Mouse (Mus musculus) kidney, postnatal 0 days (tissue): ENCODE data around the gene Yars. TPM values are rescaled to one million over a fixed set of nuclear protein-coding genes. Genes with fewer than 3 reads are reported as not detected.
A peak's percentile ranks its signal among the peaks of the same experiment; 100 is the strongest.

Source experiments
- ATAC-seq: fragments of 200-750 bp; cut with Nextera tagmentation; replicated peaks from 2 replicates; pipeline ENCODE4 v1.8.0; 2017; ENCODE audit warnings: low read depth, moderate number of reproducible peaks, moderate TSS enrichment, moderate library complexity; ENCODE audit not compliant: low FRiP score
- DNase-seq: peaks from one replicate; pipeline ENCODE4 v3.0.0-alpha.2; 2016; ENCODE audit warnings: low spot score
- H3K27ac ChIP-seq: fragments of 300-500 bp; sonication (generic); 2 replicates; pipeline ENCODE4 v1.5.1; 2014; ENCODE audit warnings: mild to moderate bottlenecking
- H3K27me3 ChIP-seq: fragments of 300-500 bp; sonication (generic); 2 replicates; pipeline ENCODE4 v1.6.1; 2014; ENCODE audit warnings: low read length, mixed read lengths; ENCODE audit not compliant: insufficient read depth
- H3K36me3 ChIP-seq: fragments of 300-500 bp; sonication (generic); 2 replicates; pipeline ENCODE4 v1.6.1; 2014; ENCODE audit warnings: low read length, mixed read lengths; ENCODE audit not compliant: insufficient read depth
- H3K4me1 ChIP-seq: fragments of 300-500 bp; sonication (generic); replicated peaks from 2 replicates; pipeline ENCODE4 v1.6.1; 2014; ENCODE audit warnings: antibody characterized with exemption, low read length, mixed read lengths; ENCODE audit not compliant: insufficient read depth
- H3K4me2 ChIP-seq: fragments of 300-500 bp; sonication (generic); 2 replicates; pipeline ENCODE4 v1.6.1; 2014; ENCODE audit warnings: mild to moderate bottlenecking, low read length, moderate library complexity, mixed read lengths
- H3K4me3 ChIP-seq: fragments of 300-500 bp; sonication (generic); replicated peaks from 2 replicates; pipeline ENCODE4 v1.5.1; 2014; ENCODE audit warnings: low read depth, low read length
- H3K9ac ChIP-seq: fragments of 300-500 bp; sonication (generic); 2 replicates; pipeline ENCODE4 v1.6.1; 2014; ENCODE audit warnings: low read depth, low read length
- H3K9me3 ChIP-seq: fragments of 300-500 bp; sonication (generic); replicated peaks from 2 replicates; pipeline ENCODE4 v1.6.1; 2016; ENCODE audit warnings: low read length, inconsistent platforms, mixed read lengths
- CTCF ChIP-seq: IDR thresholded peaks from 2 replicates; pipeline ENCODE4 v1.5.1; 2016; ENCODE audit warnings: antibody characterized with exemption, low read depth, mild to moderate bottlenecking, moderate library complexity
- WGBS: fragments of 180-500 bp; shearing (Covaris S2); extraction: QIAGEN DNeasy Blood & Tissue Kit; methylation state at CpG from one replicate; pipeline ENCODE4 v1.1.7; 2014; 5-methylcytosine and 5-hydroxymethylcytosine counted together
- polyA plus RNA-seq: library from polyadenylated mRNA; unstranded; fragments of >200 nt; fragmentation: Nextera tagmentation; extraction: Ambion mirVana; gene quantifications from 2 replicates; pipeline ENCODE4 v1.2.1, GENCODE M21; 2015

Yars gene
- polyA plus RNA-seq, 1 experiment from 2014 or later: 48.9 TPM

- no peak for TF ChIP-seq CTCF
- H3K36me3 ChIP-seq: peaks cover 67% of the 10 kb centered on the region
- WGBS: 90% methylated on average over 10 of the region's 10 CpGs
- H3K4me1 ChIP-seq: no peaks in the 10 kb centered on the region; the same call in 1 of the 2 replicates
- no peaks in the 10 kb centered on the region for H3K9me3 ChIP-seq
- no peak overlapping the region for H3K27ac ChIP-seq
- no peak overlapping the region for H3K4me3 ChIP-seq
- H3K4me2 ChIP-seq: no peak overlapping the region
- ATAC-seq (no peak), DNase-seq (no peak)
- no peak overlapping the region for H3K9ac ChIP-seq
- H3K27me3 ChIP-seq: no peaks in the 10 kb centered on the region
Observed at GRCm38 (mm10) chr4:129219198-129219597, 29.6 kb downstream of the Yars start.

GRCm38 (mm10) chr4:129220376-129221089 lies 31.0 kb downstream of the Yars start:
- WGBS: 67% methylated on average over 7 of the region's 7 CpGs
- TF ChIP-seq CTCF: no peak
- no peak for ATAC-seq

DNA sequence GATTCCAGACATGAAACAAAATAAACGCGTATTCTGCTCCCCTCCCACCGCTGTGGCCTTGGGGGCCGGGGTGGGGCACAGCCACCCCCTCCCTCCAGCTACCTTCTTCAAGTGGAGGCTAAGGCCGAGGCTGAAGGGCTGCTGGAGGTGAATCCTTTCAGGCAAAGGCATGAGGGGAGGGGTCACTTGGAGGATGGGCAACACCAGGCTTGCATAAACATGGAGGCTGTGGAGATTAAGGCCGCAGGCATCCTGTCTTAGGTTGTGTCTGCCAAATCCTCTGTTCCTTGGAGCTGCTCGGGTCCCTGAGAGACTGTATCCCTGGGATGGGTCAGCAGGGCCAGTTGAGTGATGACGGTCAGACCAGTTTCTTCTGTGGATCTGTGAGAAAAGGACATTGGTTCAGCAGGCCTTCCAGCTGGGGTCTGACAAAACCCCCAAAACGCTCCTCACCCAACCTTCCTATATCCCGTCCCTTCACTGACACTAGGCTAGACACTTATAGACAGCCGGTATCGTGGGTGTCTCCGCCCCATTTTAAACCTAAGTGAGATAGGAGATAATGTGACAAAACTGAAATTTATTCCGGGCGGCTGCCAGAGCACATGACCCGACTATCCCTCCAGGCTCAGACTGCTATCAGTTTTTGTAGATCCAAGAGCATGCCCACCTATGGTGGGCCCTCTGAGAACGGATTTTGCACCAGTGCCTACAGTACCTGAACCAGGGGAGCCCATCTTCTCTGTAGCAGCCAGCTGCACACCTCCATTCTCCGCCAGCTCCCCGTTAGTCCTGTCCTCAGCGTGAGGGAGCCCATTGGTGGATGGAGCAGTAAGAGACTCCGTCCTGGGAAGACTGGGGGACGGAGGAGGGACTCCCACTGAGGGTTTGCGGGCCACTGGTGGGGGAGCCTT lies 31.8 kb downstream of the Yars start:
- peaks cover 56% of the 10 kb centered on the region for H3K36me3 ChIP-seq
- no peak for TF ChIP-seq CTCF

More at GRCm38 (mm10) chr4:129220376-129221089, 31.0 kb downstream of the Yars start:
- Histone ChIP-seq H3K9me3 (no peaks in the 10 kb centered on the region), H3K27me3 (no peaks in the 10 kb centered on the region), H3K36me3 (peaks cover 59% of the 10 kb centered on the region), H3K4me2 (no peak overlapping the region), H3K27ac (no peak overlapping the region), H3K4me3 (no peak overlapping the region), H3K9ac (no peak overlapping the region), H3K4me1 (no peaks in the 10 kb centered on the region; the same call in 1 of the 2 replicates)
- DNase-seq: no peak

DNA sequence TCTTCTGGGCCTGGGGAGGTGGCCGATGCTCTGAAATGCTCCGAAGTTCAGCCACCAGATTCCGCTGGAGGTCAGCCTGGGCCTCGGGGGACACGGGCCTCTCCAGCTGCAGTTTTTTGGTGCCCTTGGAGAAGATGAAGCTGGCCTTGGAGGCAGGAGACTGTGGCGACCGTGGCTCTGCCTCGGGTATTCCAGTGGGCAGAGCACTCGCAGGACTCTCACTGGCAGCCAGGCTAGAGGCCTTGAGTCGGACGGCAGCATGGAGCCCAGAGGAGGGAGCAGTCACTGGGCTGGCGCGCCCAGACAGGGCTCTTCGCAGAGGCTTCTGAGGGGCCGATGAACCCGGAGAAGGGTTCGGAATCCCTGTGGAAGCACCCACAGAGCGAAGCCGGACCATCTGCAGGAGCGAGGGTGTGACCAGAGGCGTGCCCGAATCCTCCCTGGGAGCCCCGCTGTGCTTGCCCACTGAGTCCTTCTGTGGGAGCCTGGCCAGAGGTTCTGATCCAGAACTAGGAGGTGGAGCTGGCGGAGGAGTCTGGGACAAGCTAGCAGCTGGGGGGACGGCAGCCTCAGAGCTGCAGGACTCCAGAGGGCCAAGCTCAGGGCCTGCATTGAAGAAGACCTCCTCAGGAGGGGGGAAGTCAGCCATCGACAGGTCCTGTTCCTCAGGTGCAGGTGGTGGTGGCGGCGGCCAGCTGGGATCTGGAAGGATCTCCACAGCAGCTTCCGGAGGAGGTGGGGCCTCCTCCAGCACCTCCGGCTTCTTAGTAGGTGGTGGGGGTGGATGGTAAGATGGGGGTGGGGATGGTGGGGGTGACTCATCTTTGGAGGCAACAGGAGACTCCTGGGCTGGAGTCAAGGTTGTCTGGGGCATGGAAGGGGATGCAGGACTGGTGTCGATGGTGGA lies 32.7 kb downstream of the Yars start:
- Histone ChIP-seq H3K9ac (no peak overlapping the region), H3K27me3 (no peaks in the 10 kb centered on the region), H3K4me1 (peaks cover 12% of the 10 kb centered on the region), H3K36me3 (peaks cover 52% of the 10 kb centered on the region), H3K4me2 (no peak overlapping the region), H3K4me3 (no peak overlapping the region), H3K27ac (no peak overlapping the region), H3K9me3 (no peaks in the 10 kb centered on the region)
- ATAC-seq (no peak), DNase-seq (no peak)
- no peak for TF ChIP-seq CTCF
- 82% methylated on average over 31 of the region's 31 CpGs for WGBS

More for the DNA sequence above, 31.8 kb downstream of the Yars start:
- DNase-seq (no peak), ATAC-seq (no peak)
- Histone ChIP-seq H3K4me1 (peaks cover 5% of the 10 kb centered on the region), H3K9me3 (no peaks in the 10 kb centered on the region), H3K27ac (no peak overlapping the region), H3K9ac (no peak overlapping the region), H3K4me3 (no peak overlapping the region), H3K27me3 (no peaks in the 10 kb centered on the region), H3K4me2 (no peak overlapping the region)
- 81% methylated on average over 23 of the region's 23 CpGs for WGBS

DNA sequence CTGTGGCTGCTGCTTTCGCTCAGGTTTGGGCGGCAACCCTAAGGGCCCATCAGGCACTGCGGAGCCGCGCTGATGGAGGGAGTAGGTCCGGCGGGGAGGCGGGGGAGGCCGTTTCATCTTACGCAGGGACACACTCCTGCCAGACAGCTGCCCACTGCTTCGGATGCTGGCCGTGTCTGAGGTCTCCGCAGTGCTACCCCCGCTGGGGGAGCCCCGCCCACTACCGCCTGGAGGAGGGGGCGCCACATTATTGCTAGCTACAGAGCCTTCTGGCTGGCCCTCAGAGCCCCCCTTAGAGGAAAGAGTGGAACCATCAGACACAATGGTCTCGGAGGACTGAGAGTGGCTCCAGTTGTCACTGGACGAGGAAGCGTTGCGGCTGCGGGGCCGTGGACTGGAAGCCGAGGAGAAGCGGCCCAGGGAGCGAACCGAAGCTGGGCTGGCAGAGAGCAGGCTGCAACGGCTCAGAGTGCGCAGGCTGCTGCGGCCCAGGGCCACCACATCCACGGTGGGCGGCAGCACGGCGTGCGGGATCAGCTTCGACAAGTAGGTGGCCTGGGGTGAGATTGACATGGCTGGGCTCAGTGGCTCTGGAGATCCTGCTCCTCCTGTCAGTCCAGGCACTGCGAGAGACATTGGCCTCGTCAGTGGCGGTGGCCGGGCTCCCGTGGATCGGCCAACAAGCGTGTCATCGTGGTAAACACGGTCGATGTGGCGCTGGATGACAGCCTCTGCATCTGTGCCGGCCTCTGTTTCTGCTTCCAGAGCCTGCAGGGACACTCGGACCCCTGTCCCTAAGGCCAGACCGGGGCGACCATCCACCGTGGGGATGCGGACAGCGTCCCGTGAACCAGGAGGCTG lies 34.1 kb downstream of the Yars start:
- H3K9ac ChIP-seq: no peak overlapping the region
- H3K4me2 ChIP-seq: peak overlapping the region; percentile 46
- DNase-seq (peak; percentile 69), ATAC-seq (no peak)
- 45% methylated on average over 55 of the region's 55 CpGs for WGBS
- no peak overlapping the region for H3K4me3 ChIP-seq
- H3K4me1 ChIP-seq: peaks cover 18% of the 10 kb centered on the region
- no peaks in the 10 kb centered on the region for H3K9me3 ChIP-seq
- no peak overlapping the region for H3K27ac ChIP-seq
- no peak for TF ChIP-seq CTCF
- H3K36me3 ChIP-seq: peaks cover 40% of the 10 kb centered on the region
- H3K27me3 ChIP-seq: no peaks in the 10 kb centered on the region
